Mouse (Mus musculus): ENCODE measurements around the gene 1700001P01Rik. TPM values are rescaled to one million over a fixed set of nuclear protein-coding genes. Genes with fewer than 3 reads are reported as not detected.
"Not testable (repeated sequence)": the region's sequence is repeated elsewhere in the genome, so short reads cannot be mapped to it uniquely, and the experiment has no call there.

The 1700001P01Rik gene
- total RNA-seq, 1 experiment from 2014 or later: not detected

GRCm38 (mm10) chr11:97744718-97745330 lies 30.9 kb downstream of the 1700001P01Rik start:
- DNase-seq: peak; percentile 99

- DNase-seq: peak; percentile 79
These were observed 31.5 kb downstream of the 1700001P01Rik start, which contains the start of gene Pip4k2b for GRCm38 (mm10) chr11:97744063-97744717. Gene Pip4k2b, minus strand, starts transcription at chr11:97744704.

DNA sequence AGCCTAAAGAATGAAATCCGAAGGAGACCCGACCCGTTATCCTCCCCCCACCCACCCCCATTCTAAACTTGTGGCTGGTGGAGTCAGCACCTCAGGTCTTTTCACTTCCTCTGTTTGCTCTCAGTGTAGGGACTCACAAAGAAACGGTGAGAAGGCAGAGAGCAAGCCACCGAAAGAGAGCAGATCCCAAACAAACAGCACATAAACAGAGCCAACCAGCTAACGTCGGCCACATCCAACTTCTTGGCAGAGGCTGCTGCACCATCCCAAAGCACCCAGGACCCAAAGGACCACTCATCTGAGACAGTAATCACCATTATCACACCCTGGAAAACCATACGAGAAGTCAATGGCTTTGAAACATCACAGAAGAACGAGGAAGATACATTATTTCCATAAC lies 32.3 kb downstream of the 1700001P01Rik start:
- DNase-seq: no peak

DNA sequence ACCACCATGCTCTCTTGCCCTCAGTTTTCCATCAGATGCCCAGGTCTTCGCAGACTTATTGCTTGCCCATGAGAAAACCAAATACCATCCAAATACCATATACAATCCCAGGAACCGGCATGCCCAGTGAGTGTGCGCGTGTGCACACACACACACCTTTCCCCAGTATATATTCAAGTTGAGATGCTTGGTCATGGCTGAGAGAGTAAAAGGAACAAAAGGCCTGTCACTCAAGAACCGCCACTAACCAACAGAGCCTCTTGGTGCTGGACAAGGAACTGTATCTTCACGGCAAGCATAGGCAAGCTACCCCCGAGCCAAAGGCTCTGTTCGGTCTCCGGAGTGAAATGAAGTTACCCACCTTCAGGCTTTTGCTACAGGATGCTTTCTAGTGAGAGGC lies 33.1 kb downstream of the 1700001P01Rik start:
- DNase-seq: no peak

- no peak for DNase-seq
These were observed 33.6 kb downstream of the 1700001P01Rik start for GRCm38 (mm10) chr11:97742157-97742556.

GRCm38 (mm10) chr11:97740190-97740589 lies 35.5 kb downstream of the 1700001P01Rik start:
- DNase-seq: peak; percentile 64

- no peak for DNase-seq
These were observed 36.6 kb downstream of the 1700001P01Rik start for GRCm38 (mm10) chr11:97739155-97739554.

DNA sequence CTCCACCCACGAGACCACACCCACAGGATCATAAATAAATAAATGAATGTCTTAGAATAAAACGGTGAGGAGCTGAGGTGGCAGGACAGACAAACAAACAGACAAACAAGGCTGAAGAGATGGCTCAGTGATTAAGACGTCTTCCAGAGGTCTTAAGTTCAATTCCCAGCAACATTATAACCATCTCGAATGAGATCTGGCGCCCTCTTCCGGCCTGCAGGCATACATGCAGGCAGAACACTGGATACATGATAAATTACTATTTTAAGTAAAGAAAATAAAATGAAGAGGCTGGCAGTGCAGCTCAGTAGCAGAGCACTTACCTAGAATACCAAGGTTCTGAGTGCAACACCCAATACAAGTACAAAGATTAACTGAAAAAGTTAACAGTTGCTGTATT lies 37.0 kb downstream of the 1700001P01Rik start:
- no peak for DNase-seq

DNA sequence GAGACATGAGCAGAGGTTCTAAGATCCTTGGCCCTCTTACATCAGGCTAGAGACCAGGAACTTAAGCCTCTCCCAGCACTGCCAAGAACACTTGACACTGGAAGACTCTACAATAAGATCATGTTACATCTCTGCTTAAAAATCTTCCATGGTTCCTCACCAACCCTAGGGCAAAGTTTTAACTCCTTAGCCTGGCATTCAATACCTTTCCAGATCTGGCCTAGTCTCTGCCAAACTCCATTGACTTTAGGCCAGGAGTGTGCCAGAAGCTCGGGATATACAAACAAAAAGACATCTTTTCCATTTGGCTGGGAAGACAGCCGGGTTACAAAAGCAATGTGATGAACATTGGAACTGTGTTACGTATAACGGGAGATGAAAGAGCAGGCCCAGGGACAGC lies 38.1 kb downstream of the 1700001P01Rik start:
- DNase-seq: no peak

GRCm38 (mm10) chr11:97736645-97737044 lies 39.1 kb downstream of the 1700001P01Rik start:
- DNase-seq: no peak

DNA sequence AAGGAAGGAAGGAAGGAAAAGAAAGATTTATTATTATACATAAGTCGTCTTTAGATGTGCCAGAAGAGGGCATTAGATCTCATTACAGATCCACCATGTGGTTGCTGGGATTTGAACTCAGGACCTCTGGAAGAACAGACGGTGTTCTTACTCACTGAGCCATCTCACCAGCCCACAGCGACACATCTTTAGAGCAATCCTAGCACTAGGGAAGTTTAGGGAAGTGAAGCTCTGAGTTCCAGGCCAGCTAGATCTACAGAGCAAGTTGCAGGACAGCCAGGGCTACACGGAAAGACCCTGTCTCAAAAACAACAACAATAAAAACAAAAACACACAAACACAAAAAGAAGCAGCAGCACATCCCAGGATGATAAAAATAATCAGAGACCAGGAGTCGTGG lies 40.9 kb downstream of the 1700001P01Rik start:
- not testable (repeated sequence) for DNase-seq

DNA sequence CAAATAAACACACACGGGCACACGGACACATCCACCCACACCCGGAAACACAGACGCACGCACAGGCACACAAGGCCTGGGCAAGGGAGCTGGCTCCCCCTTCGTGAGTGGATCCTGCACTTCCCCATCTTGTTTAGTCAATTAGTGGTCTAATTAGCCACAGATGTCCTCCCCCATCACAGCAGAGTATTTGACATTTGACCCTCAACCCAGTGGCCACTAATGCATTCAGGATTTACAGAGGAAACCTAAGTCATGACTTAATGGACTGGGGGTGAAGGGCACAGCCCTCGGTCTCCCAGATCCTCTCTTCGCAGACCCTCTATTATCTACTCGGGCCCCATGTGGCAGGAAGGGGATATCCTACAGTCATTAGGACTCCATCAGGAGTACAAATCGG lies 42.0 kb downstream of the 1700001P01Rik start:
- DNase-seq: no peak

- DNase-seq: no peak
These were observed 47.0 kb downstream of the 1700001P01Rik start for GRCm38 (mm10) chr11:97728730-97729129.

DNA sequence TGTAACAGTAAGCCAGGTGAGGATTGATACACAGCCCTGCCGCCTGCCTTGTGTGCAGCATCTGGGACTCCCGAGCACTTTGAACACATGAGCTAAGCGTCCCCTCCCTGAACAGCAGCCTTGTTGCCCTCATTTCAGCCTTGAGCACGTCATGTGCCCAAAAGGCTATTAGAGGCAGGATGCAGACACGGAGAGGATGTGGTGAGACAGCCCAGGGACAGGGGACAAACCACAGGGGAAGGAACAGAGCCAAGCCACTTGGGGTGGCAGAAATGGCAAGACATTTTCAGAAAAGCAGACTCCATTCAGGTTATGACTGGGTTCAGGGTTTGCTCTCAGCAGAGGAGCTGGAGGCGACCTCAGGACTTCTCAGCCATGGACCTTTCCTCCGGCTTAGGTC lies 47.4 kb downstream of the 1700001P01Rik start:
- peak; percentile 31 for DNase-seq

GRCm38 (mm10) chr11:97723709-97724108 lies 52.0 kb downstream of the 1700001P01Rik start:
- no peak for DNase-seq

Small RNA genes lying within 50 kb of the gene (microRNA-seq; reads per million reads assigned to microRNA genes)
- 0 to 0.43 reads per million in 2 experiments for gene Mir8102

Other genes starting within 250 kb of the 1700001P01Rik start
- gene Srcin1, start 199.7 kb downstream of the 1700001P01Rik start, total RNA-seq (2021): 9.2 and 10.1 TPM in 2 replicates
- 6.3 and 6.4 TPM in 2 replicates for gene Epop, start 146.2 kb downstream of the 1700001P01Rik start, total RNA-seq (2021)
- gene Mllt6, start 112.5 kb downstream of the 1700001P01Rik start, total RNA-seq (2021): 37.0 and 45.2 TPM in 2 replicates
- 277 and 297 TPM in 2 replicates for gene Cisd3, start 90.1 kb downstream of the 1700001P01Rik start, total RNA-seq (2021)
- 28.1 and 32.6 TPM in 2 replicates for gene Pcgf2, start 75.4 kb downstream of the 1700001P01Rik start, total RNA-seq (2021)
- 216 and 225 TPM in 2 replicates for gene Psmb3, start 72.5 kb downstream of the 1700001P01Rik start, total RNA-seq (2021)
- 24.8 and 34.7 TPM in 2 replicates for gene Pip4k2b, start 31.2 kb downstream of the 1700001P01Rik start, total RNA-seq (2021)
- gene Cwc25, start 9.4 kb downstream of the 1700001P01Rik start, total RNA-seq (2021): 17.6 and 18.7 TPM in 2 replicates
- 809 and 980 TPM in 2 replicates for gene Rpl23, start 6.5 kb upstream of the 1700001P01Rik start, total RNA-seq (2021)
- gene Lasp1, start 23.1 kb upstream of the 1700001P01Rik start, total RNA-seq (2021): 98.2 and 107 TPM in 2 replicates
- gene B230217C12Rik, start 64.9 kb upstream of the 1700001P01Rik start, total RNA-seq (2021): 2.4 and 3.5 TPM in 2 replicates
- 1.0 and 1.2 TPM in 2 replicates for gene Fbxo47, start 108.2 kb upstream of the 1700001P01Rik start, total RNA-seq (2021)
- 4.3 and 4.8 TPM in 2 replicates for gene Plxdc1, start 210.5 kb upstream of the 1700001P01Rik start, total RNA-seq (2021)
- 1.1 and 4.4 TPM in 2 replicates for gene Arl5c, start 220.3 kb upstream of the 1700001P01Rik start, total RNA-seq (2021)
- 7.8 and 10.4 TPM in 2 replicates for gene Cacnb1, start 247.1 kb upstream of the 1700001P01Rik start, total RNA-seq (2021)

Measured in adrenal gland, postnatal 14 days (tissue).